Mouse (Mus musculus): ENCODE results near the gene Olfr78. TPM values are rescaled to one million over a fixed set of nuclear protein-coding genes. Genes with fewer than 3 reads are reported as not detected.

The Olfr78 gene
- 0.41 and 0.78 TPM in 2 replicates for polyA plus RNA-seq (2012; rRNA removed)

GRCm38 (mm10) chr7:102759266-102759665 is at the start of gene Olfr78, which contains the start of gene Olfr560:
Olfr78 (minus strand) TSS chr7:102759471.
Olfr560 (minus strand) TSS chr7:102759366.

GRCm38 (mm10) chr7:102803180-102803579 is 43.9 kb upstream of the Olfr78 start, which contains the start of gene Olfr564:
Olfr564 (plus strand) TSS chr7:102803480.

GRCm38 (mm10) chr7:102770921-102771320 is 11.7 kb upstream of the Olfr78 start, which contains the start of gene Olfr561:
Olfr561 (plus strand) TSS chr7:102771221.

DNA sequence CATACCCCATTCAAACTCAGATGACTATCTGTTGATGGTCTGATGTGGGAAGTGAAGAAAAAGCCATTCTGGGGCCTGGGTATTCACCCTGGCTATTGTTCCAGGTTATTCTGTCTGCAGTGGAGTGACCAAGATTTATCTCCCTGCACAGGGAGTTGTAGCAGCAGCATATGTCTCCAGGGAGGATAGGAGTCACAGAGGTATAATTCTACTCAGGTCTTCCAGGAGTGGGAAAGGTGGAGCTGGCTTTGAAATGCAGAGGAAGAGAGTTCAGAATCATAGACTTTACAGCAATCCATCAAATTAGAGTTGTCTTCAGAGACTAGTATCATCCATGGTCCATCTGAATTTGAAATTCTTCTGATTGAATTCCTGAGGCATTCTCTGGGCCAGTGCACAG is 31.9 kb downstream of the Olfr78 start, which contains the start of gene Olfr559:
Olfr559 (minus strand) TSS at position 101 of the 400 bp plus-strand sequence.

DNA sequence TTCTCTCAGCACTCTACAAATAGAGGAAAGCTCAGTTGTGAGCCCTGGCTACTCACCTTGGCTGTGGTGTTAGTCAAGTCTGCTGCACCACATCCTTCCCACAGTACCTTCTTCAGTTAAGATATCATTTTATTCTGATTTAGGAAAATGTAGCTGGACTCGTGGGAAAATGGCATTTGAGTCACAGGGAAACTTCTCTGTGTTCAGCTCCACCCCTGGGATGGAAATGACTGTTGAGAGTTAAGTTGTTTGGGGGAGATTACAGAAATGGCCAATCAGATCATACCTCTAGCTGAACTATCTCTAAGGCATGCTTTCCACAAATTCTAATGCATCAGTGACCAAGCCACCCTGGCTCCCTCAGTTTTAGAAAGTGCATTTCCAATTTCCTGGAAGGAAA is 40.3 kb downstream of the Olfr78 start, which contains the start of gene Olfr33:
Olfr33 (minus strand) TSS at position 101 of the 400 bp plus-strand sequence.

GRCm38 (mm10) chr7:102701915-102702314 is 57.4 kb downstream of the Olfr78 start, which contains the start of gene Olfr558:
Olfr558 (plus strand) TSS chr7:102702215.

GRCm38 (mm10) chr7:102695358-102696125 is 63.7 kb downstream of the Olfr78 start, which contains the start of gene Olfr557:
Olfr557 (plus strand) TSS chr7:102695910.

Other genes with a start within 250 kb of the Olfr78 start
- not detected in 2 replicates for gene Olfr547, start 224.7 kb downstream of the Olfr78 start, polyA plus RNA-seq (2012; rRNA removed)
- not detected in 2 replicates for gene Olfr548-ps1, start 218.6 kb downstream of the Olfr78 start, polyA plus RNA-seq (2012; rRNA removed)
- not detected in 2 replicates for gene Olfr549, start 209.6 kb downstream of the Olfr78 start, polyA plus RNA-seq (2012; rRNA removed)
- 0.67 and 0.84 TPM in 2 replicates for gene Trim21, start 194.0 kb downstream of the Olfr78 start, polyA plus RNA-seq (2012; rRNA removed)
- not detected in 2 replicates for gene Olfr550, start 188.0 kb downstream of the Olfr78 start, polyA plus RNA-seq (2012; rRNA removed)
- not detected in 2 replicates for gene Olfr551, start 167.6 kb downstream of the Olfr78 start, polyA plus RNA-seq (2012; rRNA removed)
- not detected in 2 replicates for gene Olfr552, start 161.7 kb downstream of the Olfr78 start, polyA plus RNA-seq (2012; rRNA removed)
- gene Olfr553, start 141.3 kb downstream of the Olfr78 start, polyA plus RNA-seq (2012; rRNA removed) = not detected in 2 replicates
- not detected in 2 replicates for gene Olfr554, start 121.0 kb downstream of the Olfr78 start, polyA plus RNA-seq (2012; rRNA removed)
- gene Olfr555, start 100.6 kb downstream of the Olfr78 start, polyA plus RNA-seq (2012; rRNA removed) = not detected in 2 replicates
- gene Olfr556, start 94.6 kb downstream of the Olfr78 start, polyA plus RNA-seq (2012; rRNA removed) = not detected in 2 replicates
- gene Trim68, start 72.1 kb downstream of the Olfr78 start, polyA plus RNA-seq (2012; rRNA removed) = 2.8 and 3.8 TPM in 2 replicates
- gene Olfr557, start 63.6 kb downstream of the Olfr78 start, polyA plus RNA-seq (2012; rRNA removed) = not detected in 2 replicates
- gene Olfr558, start 57.3 kb downstream of the Olfr78 start, polyA plus RNA-seq (2012; rRNA removed) = 0.15 and 0.35 TPM in 2 replicates
- gene Olfr33, start 40.4 kb downstream of the Olfr78 start, polyA plus RNA-seq (2012; rRNA removed) = 0.15 TPM in 1 of 2 replicates, not detected in the other
- gene Olfr559, start 32.0 kb downstream of the Olfr78 start, polyA plus RNA-seq (2012; rRNA removed) = not detected in 2 replicates
- not detected in 2 replicates for gene Olfr560, start 105 bp downstream of the Olfr78 start, polyA plus RNA-seq (2012; rRNA removed)
- not detected in 2 replicates for gene Olfr561, start 11.8 kb upstream of the Olfr78 start, polyA plus RNA-seq (2012; rRNA removed)
- not detected in 2 replicates for gene Olfr564, start 44.0 kb upstream of the Olfr78 start, polyA plus RNA-seq (2012; rRNA removed)
- not detected in 2 replicates for gene Olfr566, start 99.3 kb upstream of the Olfr78 start, polyA plus RNA-seq (2012; rRNA removed)
- gene Olfr568, start 117.7 kb upstream of the Olfr78 start, polyA plus RNA-seq (2012; rRNA removed) = not detected in 2 replicates
- not detected in 2 replicates for gene Olfr569, start 131.4 kb upstream of the Olfr78 start, polyA plus RNA-seq (2012; rRNA removed)
- gene Olfr570, start 135.1 kb upstream of the Olfr78 start, polyA plus RNA-seq (2012; rRNA removed) = not detected in 2 replicates
- gene Olfr571, start 158.1 kb upstream of the Olfr78 start, polyA plus RNA-seq (2012; rRNA removed) = not detected in 2 replicates
- not detected in 2 replicates for gene Olfr572, start 164.9 kb upstream of the Olfr78 start, polyA plus RNA-seq (2012; rRNA removed)
- not detected in 2 replicates for gene Olfr573-ps1, start 183.1 kb upstream of the Olfr78 start, polyA plus RNA-seq (2012; rRNA removed)
- gene Olfr574, start 189.0 kb upstream of the Olfr78 start, polyA plus RNA-seq (2012; rRNA removed) = not detected in 2 replicates
- gene Olfr575, start 199.3 kb upstream of the Olfr78 start, polyA plus RNA-seq (2012; rRNA removed) = not detected in 2 replicates
- not detected in 2 replicates for gene Olfr576, start 203.2 kb upstream of the Olfr78 start, polyA plus RNA-seq (2012; rRNA removed)
- not detected in 2 replicates for gene Olfr577, start 216.5 kb upstream of the Olfr78 start, polyA plus RNA-seq (2012; rRNA removed)
- not detected in 2 replicates for gene Olfr578, start 229.9 kb upstream of the Olfr78 start, polyA plus RNA-seq (2012; rRNA removed)

All from stomach, adult 2 months (tissue).